Mouse (Mus musculus): ENCODE data around the gene Atp8a2. TPM values are rescaled to one million over a fixed set of nuclear protein-coding genes. Genes with fewer than 3 reads are reported as not detected.
"Not testable (repeated sequence)": the region's sequence is repeated elsewhere in the genome, so short reads cannot be mapped to it uniquely, and the experiment has no call there.

Gene Atp8a2
- total RNA-seq, 4 experiments from 2014 or later = 4.8 to 11.0 (median 9.3) TPM

GRCm38 (mm10) chr14:59846609-59847375, 350.2 kb downstream of the Atp8a2 start:
- no peak for DNase-seq (ENCODE audit: low spot score)

- DNase-seq (ENCODE audit: low spot score) = no peak
These were observed 353.6 kb downstream of the Atp8a2 start for GRCm38 (mm10) chr14:59843264-59843942.

- no peak for DNase-seq (ENCODE audit: low spot score)
These were observed 356.8 kb downstream of the Atp8a2 start for GRCm38 (mm10) chr14:59839951-59840720.

GRCm38 (mm10) chr14:59838446-59839259, 358.3 kb downstream of the Atp8a2 start:
- not testable (repeated sequence) for DNase-seq (ENCODE audit: low spot score)

- DNase-seq (ENCODE audit: low spot score) = not testable (repeated sequence)
These were observed 359.2 kb downstream of the Atp8a2 start for GRCm38 (mm10) chr14:59837691-59838241.

GRCm38 (mm10) chr14:59836876-59837543, 360.0 kb downstream of the Atp8a2 start:
- no peak for DNase-seq (ENCODE audit: low spot score)

- DNase-seq (ENCODE audit: low spot score) = no peak
These were observed 367.4 kb downstream of the Atp8a2 start for GRCm38 (mm10) chr14:59829580-59829979.

- DNase-seq (ENCODE audit: low spot score) = no peak
These were observed 369.6 kb downstream of the Atp8a2 start for GRCm38 (mm10) chr14:59827409-59827808.

- DNase-seq (ENCODE audit: low spot score) = no peak
These were observed 376.9 kb downstream of the Atp8a2 start for GRCm38 (mm10) chr14:59820115-59820419.

GRCm38 (mm10) chr14:59819215-59820114, 377.5 kb downstream of the Atp8a2 start:
- no peak for DNase-seq (ENCODE audit: low spot score)

- DNase-seq (ENCODE audit: low spot score) = not testable (repeated sequence)
These were observed 386.7 kb downstream of the Atp8a2 start for GRCm38 (mm10) chr14:59810316-59810715.

- DNase-seq (ENCODE audit: low spot score) = no peak
These were observed 387.2 kb downstream of the Atp8a2 start for GRCm38 (mm10) chr14:59809790-59810189.

- DNase-seq (ENCODE audit: low spot score) = no peak
These were observed 389.3 kb downstream of the Atp8a2 start for GRCm38 (mm10) chr14:59807528-59808300.

- DNase-seq (ENCODE audit: low spot score) = no peak
These were observed 390.1 kb downstream of the Atp8a2 start for GRCm38 (mm10) chr14:59806910-59807309.

GRCm38 (mm10) chr14:59806159-59806558, 390.8 kb downstream of the Atp8a2 start:
- no peak for DNase-seq (ENCODE audit: low spot score)

GRCm38 (mm10) chr14:59805683-59806082, 391.3 kb downstream of the Atp8a2 start:
- no peak for DNase-seq (ENCODE audit: low spot score)

GRCm38 (mm10) chr14:59801961-59802599, 394.9 kb downstream of the Atp8a2 start:
- no peak for DNase-seq (ENCODE audit: low spot score)

GRCm38 (mm10) chr14:59799511-59799910, 397.5 kb downstream of the Atp8a2 start:
- DNase-seq (ENCODE audit: low spot score) = no peak

Data from heart, adult 8-10 months (tissue).